Mouse (Mus musculus): ENCODE data around the gene Slc46a2.

Slc46a2 gene

DNA sequence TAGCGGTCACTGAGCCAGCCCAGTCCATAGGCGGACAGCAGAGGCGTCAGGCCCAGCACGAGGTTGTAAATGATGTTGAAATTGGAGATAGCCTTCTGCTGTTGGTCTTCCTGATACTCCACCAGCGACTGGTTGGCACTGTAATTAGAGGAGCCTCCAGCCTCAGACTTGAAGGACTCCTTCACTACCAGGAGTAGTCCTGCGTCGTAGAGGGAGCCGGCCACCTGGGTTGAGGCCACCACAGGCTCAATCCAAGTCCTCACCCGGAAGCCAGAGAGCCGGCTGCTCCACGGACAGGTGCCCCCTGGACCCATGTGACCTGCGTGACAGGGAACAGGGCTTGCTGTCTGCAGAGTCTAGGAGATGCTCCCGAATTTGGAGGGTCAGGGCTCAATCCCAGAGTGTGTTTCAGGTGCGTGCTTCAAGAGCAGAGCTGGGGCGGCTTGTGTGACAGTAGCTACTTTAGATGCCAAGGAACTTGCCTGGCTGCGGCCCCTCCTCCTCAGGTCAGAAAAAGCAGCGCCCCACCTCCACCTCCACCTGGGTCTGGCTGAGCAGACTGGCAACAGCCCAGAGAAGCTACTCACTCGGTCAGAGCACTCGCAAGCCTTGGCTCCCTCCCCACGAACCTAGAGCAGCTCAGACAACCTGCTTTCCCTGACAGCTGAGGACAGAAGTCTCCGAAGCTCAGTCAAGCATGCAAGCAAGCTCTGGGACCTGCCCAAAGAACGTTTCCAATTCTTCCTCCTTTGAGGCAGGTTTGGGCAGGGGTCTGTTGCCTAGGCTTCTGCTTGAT lies at the start of gene Slc46a2:
Slc46a2 (minus strand) TSS at position 449 of the 796 bp plus-strand sequence.
- no peak for DNase-seq (ENCODE audit: low read depth, low spot score)

DNA sequence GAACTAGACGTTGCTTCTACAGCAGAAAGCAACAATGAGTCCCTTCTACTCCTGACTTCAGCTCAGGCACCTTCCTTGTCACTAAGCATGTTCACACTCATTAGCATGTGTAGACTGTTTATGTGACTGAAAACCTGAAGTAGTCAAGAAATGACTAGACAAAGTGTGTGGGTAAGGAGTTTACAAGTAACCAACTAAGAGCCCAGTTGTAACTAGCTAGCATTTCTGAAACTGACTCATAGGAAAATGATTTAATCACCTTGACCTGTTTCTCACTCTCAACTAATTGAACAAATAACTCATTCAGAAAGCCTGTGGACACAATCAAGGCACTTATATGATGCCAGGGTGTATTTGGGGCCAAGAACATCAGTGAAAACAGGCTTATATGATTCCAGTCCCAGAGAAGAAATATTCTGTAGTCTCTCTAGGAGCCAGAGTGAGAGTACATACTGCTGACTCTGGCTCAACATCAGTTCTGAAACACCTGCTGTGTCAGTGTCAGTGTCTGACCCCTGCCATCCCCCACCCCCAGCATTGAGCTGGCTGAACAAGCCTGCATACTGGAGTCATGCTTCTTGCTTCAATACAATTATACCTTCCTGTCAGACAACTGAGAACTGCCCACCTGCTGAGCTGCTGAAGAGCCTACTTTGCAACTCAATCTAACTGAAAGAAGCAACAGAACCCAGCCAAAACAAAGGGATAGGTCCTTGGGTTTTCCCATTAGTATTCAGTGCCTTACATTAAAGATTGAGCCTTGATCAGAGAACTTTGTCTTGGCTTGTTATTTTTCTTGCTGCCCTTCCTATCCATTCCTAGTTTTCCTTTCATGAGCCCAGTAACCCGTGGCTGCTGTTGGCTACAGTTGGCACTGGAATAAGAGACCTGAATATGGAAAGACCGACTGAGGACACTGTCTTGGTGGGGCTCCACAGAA lies 48.8 kb upstream of the Slc46a2 start, which contains the start of gene Mup6:
Mup6 (plus strand) TSS at position 890 of the 940 bp plus-strand sequence.
- no peak for DNase-seq (ENCODE audit: low read depth, low spot score)

DNA sequence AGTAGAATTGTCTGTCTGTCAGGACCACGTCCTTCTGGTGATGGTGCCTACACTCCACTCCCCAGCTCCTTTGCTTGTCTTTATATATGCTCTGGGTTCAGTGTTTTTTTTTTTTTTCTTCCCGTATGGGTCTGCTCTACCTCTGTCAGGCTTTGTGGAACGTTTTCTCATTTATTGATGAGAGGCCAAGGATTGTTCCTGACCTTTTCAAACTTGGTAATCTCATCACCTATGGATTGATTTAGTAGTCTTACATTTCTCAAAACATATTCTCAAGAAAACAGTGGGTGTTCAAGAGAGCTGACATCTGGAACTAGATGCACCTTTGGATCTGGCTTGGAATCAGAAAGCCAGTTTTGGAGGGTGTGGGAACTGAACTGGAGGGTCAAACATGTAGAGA lies 45.8 kb upstream of the Slc46a2 start, which contains the start of gene Mup4:
Mup4 (minus strand) TSS at position 101 of the 400 bp plus-strand sequence.
- no peak for DNase-seq (ENCODE audit: low read depth, low spot score)

DNA sequence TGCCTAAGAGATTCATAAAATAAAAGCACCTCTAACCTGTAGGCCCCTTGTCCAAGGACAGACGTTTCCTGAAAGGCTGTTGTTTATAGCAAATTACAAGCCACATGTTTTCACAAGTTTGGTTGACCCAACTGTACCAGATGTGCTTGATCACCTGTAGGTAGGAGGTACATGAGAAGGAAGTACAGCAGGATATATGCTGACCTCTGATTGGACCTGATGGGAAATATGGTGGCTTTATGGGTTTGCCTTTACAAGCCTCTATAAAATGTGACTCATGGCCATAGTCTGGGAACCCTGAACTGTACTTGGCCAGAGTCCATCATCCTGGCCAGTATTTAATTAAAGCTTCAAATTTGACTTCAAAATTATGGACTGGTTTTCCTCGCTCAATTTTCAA lies 22.7 kb upstream of the Slc46a2 start:
- DNase-seq (ENCODE audit: low read depth, low spot score), result no peak

DNA sequence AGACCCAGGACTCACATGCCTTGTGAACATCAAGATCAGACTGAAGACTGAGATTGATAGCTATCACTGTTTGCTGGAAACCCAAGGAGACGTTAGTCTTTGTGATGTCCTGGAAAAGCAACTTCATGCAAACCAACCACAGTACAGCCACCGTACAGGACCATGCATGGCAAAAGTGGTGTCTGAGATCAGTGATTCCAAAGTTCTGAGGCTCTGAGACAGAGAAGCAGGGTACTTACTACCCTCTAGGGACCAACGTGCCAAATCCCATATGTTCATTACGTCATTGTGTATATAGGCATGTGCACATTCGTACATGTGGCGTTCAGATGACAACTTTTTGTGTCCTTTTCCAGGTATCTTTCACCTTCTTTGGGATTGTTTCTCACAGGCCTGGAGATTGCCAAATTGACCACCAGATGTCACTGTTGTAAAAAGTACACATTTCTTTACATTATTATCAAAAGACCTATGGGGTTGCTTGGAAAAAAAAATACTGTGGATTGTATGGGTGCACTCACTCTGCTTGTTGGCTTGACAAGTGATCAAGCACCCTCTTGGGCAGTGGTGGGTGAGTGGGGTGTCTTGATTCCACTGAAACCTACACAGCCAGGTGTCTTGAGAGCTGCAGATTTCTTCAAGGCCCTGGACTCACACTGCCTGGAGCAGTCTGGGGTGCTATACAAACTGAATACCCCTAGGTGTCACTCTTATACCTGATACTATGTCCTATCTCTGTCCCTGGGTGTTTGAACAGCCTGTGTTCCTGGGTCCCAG lies 17.8 kb upstream of the Slc46a2 start:
- peak; percentile 31 for DNase-seq (ENCODE audit: low read depth, low spot score)

DNA sequence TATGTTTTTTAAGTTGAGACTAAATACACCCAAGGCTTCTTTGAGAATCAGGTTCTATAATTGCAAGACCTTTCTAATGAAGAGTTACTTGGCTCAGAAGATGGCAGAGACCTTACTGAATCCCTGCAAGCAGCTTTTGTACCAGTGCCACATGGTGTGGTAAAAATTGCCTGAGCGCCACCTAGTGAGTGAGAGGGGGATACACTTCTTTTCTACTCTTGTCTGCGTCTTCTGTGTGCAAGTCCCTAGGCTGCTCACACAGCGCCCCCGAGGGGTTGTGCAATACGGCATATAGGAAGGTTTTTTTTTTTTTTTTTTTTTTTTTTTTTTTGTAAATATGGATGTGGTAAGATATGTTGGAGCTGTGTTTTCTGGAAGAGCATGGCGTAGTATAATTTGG lies 13.5 kb upstream of the Slc46a2 start:
- peak; percentile 75 for DNase-seq (ENCODE audit: low read depth, low spot score)

DNA sequence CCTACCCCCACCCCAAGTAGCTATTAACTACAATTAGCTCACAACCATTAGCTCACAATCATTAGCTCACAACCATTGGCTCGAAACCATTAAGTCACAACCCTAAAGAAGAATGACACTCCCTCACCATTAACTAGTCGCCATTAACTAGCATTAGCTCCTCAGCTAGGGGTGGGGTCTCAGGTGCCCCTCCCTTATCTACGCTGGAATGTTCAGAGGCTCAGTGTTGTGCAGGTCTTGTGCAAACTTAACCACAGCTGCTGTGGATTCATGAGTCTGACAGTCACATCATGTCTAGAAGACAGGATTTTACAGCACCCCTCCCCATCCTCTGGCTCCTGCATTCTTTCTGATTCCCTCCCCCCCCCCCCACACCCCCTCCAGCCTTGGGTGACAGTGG lies 12.8 kb upstream of the Slc46a2 start:
- DNase-seq (ENCODE audit: low read depth, low spot score), result no peak

DNA sequence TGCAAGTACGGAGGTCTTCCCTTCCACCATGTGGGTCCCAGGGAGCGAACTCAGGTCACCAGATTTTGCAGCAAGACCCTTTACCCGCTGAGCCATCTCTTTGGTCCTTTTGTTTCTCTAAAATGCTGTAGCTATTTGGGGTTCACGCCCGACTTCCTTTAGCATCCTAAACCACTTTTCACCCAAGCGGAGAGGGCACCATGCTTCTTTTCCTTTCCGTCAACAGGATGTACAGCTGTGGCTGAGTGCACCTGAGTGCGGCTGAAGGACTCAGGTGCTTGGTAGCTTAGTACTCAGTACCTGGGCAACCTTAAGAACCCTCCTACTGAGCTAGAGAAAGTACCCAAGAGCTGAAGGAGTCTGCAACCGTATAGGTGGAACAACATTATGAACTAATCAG lies 10.2 kb upstream of the Slc46a2 start:
- DNase-seq (ENCODE audit: low read depth, low spot score), result no peak

DNA sequence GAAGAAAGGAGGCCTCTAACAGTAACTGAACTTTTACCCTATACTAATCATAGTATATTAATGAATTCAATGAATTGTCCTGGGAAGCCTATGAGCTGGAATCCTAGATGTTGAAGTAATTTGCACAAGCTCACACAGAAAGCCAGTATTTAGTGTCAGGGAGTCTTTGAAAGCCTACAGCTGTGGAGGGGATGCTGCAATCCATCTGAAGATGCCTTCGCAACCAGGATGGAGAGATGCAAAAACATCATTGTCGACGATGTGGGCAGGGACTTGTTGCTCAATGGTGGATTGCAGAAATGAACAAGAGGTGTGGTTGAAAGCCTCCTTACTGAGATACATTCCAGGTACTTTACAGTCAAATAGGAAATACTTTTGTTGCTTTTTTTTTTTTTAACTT lies 3.1 kb upstream of the Slc46a2 start:
- no peak for DNase-seq (ENCODE audit: low read depth, low spot score)

DNA sequence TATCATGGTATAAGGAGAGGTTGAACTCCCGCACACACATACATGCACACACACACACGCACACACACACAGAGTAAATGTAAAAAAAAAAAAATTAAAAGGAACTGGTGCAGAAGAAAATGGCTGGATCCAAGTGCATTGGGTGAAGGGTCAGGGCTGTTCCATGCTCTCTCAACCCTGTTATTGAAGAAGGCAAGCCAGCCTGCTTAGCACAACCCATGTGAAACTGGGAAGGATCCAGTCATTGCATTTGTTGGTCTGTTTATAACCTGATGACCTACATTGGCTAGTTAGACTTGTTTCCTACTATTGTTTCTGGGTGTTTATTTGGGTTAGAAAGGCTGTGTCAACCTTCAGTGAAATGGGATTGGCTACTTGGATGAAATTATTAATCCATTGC lies 6.1 kb downstream of the Slc46a2 start:
- no peak for DNase-seq (ENCODE audit: low read depth, low spot score)

DNA sequence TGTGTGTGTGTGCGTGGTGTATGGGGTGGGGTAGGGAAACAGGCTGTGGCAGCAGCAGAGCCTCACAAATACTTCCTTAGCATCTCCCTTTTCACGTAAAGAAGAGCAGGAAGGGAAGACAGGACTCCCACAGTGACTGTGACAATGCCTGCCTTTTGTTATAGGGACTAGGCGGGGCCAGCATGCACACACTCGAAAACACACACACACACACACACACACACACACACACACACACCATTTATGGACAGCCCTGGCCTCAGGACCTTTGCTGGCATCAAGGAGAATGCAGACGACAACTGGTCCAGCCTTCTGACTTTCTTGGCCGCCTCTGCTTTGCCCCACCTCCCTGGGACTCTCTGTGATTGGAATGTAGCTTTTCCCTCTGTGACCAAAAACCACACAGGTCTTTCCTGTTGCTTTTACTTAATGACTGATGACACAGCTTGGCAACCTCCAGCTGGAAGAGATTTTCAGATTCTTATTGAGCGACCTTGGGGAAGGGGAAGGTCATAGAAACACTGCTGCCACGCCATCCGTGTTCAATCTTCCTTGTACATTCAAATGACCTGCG lies 7.1 kb downstream of the Slc46a2 start:
- peak; percentile 33 for DNase-seq (ENCODE audit: low read depth, low spot score)

DNA sequence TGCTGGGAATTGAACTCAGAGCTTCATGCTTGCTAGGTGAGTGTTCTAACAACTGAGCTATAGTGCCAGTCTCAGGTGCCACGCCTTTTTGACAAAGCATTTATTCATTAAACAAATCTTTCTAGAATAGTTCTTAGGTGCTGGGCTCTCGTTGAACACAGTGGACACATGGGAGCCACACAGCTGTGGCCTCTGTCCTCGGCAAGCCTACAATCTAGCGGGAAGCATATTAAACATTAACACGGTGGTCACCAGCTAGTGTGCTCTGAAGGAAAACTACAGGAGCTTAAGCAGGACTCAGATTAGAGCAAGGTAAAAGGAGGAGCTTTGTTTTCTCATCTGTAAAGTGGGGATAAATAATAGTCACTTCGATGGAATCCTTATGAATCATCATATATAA lies 7.8 kb downstream of the Slc46a2 start:
- no peak for DNase-seq (ENCODE audit: low read depth, low spot score)

DNA sequence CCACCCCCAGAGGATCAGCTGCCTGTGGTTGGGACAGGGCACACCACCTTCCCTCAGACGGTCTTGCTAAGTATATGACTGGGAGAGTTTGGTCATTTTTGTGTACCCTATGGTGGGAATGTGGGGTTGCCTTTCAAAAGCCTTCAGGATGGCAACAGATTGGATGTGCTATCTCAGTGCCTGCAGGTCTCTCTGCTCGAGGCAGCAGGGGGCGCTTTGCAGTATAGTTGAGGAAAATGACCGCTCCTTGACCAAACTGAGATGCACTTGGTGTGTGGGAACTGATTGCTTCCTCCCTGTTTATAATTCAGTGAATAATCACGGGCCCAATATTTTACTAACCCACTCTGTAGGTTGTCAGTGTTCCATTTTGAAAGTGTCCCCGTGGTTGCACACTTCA lies 12.3 kb downstream of the Slc46a2 start:
- DNase-seq (ENCODE audit: low read depth, low spot score), result no peak

DNA sequence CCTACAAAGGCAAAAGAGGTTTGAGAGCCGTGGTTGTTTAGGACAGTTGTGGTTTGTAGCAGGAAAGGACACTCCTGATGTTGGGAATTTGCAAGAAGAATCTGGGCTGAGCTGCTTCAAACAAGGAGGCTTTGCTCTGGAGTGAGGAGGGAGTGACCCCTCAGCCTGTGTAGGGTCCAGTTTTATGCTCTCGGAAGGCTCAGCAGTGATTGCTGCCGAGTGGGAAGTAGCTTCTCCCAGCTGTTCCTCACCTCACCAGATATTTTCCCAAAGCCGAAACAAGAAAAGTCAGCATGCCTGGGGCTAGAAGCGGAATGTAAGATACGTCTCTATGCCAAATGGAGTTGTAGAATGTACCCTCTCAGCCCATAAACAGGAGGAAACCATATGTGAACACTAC lies 13.0 kb downstream of the Slc46a2 start:
- no peak for DNase-seq (ENCODE audit: low read depth, low spot score)

DNA sequence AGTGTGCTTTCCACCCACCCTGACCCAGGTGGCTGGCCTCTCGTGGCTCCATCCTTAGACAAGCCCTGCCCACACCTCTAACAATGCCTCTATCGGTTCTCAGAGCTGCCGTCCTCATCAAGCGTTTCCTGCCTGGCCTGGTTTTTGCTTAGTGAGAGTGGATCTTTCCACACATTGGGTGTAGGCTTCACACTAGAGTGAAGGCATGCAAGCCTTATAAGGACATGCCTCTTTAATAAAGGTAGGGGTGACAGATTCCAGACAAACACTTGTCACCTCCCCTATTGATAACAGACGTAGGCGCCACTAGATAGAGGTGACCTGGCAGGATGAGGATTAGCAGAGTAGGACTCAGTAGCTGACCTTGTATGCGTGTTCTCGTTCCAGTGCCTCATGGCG lies 16.3 kb downstream of the Slc46a2 start:
- DNase-seq (ENCODE audit: low read depth, low spot score), result no peak

DNA sequence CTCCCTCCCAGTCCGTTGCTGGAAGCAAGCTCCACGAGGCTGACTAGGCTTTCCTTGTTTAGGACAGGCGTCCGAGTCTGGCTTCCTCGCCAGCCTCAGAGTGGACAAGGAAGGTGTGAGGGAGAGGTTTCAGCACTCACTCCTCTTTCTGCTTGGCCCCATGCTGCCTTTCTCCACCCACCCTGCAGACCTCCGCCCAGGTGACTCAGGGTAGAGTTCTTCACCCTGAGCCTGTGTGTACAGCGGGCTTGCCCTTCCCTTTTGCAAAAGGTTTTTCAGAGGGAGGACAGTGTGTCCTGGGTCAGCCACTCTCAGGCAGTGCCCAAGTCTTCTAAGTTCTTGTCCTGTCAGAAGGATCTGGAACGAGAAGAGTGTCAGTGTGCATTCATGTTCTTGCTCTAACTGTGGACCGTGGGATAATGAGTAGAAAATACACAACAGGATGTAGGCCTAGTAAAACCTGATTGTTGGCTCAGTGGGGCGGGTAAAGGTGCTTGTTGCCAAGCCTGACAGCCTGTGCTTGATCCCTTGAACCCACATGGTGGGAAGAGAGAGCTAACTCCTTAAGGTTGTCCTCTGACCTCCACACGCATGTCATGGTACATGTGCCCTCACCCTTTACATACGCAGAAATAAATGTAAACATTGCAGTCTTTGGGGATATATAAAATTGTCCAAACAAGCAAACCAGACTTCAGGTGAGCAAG lies 16.9 kb downstream of the Slc46a2 start:
- no peak for DNase-seq (ENCODE audit: low read depth, low spot score)

DNA sequence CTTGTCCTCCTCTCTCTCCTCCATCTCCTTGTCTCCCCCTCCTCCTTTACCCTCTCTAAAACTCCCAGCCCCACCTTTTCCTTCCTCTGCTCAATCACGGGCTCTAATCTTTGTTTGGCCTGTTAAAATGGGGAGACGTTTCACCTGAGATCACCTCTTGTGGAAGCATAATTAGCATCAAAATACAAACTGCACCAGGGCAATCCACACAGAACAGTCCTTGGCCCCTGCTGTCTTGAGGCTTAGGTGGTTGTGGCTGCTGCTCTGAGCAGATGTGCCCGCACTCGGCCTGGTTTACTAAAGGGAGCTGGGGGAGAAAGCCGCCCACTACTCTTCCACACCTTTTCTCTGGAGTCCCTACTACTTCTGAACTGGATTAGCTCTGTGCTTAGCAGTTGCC lies 18.9 kb downstream of the Slc46a2 start:
- DNase-seq (ENCODE audit: low read depth, low spot score), result no peak

DNA sequence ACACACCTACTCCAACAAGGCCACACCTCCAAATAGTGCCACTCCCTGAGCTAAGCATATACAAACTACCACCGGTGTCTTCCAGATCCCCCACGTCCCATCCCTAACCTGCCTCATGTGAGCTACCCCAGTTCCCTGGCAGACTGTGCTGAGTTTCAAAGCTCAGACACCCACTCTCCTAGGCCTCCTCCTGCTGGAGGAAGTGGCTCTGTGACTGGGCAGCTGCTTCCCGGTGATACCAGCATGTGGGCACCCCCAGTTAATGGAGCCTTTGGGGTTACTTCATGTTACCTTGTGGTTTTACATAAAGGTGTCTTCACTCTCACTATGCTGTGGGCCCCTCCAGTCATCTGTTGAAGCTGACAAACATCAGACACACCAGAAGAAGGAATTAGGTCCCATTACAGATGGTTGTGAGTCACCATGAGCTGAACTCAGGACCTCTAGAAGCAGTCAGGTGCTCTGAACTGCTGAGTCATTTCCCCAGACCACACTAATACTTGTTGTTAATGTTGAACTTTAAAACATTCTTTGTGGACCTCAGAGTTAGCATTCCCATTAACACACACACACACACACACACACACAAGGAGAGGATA lies 19.8 kb downstream of the Slc46a2 start:
- DNase-seq (ENCODE audit: low read depth, low spot score), result no peak

DNA sequence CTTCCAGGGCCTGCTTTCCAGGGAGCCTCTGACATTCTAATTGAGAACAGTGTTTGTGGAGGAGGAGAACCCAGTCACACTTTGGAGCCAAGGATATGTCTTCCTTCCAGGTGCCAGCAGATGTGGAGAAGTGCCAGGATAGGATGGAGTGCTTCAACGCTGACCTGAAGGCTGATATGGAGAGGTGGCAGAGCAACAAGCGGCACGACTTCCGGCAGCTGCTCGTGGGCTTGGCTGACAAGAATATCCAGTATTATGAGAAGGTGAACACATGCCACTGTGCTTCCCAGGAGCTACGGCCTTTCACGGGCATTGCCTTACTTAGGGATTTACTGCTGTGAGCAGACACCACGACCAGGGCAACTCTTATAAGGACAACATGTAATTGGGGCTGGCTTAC lies 20.4 kb downstream of the Slc46a2 start:
- no peak for DNase-seq (ENCODE audit: low read depth, low spot score)

DNA sequence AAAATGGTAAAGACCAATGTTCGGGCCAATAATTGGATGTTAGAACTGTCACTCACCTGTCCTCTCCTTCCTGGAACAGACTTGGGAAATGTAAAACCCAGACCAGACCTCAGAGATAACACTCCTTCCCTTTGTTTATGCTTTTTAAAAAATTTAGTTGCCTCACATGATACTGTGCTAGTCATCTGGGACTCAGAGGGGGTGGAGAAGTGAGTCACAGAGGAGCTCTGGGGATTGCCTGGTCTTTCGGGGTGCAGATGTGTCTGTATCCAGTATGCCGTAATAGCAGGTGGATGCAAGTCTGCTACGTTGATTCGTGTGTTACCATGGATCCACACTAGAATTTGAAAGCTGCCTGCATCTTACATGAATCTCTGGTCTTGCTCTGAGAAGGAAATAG lies 22.1 kb downstream of the Slc46a2 start:
- no peak for DNase-seq (ENCODE audit: low read depth, low spot score)

All from mesoderm, embryonic 11.5 days (tissue).